Mouse (Mus musculus) embryo, embryonic 10.5 days (tissue): Measurements from ENCODE around the gene Cyp2g1.
"Not testable (repeated sequence)": the region's sequence is repeated elsewhere in the genome, so short reads cannot be mapped to it uniquely, and the experiment has no call there.

Experiments used
- DNase-seq: peaks from one replicate; pipeline ENCODE4 v3.0.0-alpha.2; 2015; ENCODE audit warnings: low spot score

Cyp2g1 gene

DNA sequence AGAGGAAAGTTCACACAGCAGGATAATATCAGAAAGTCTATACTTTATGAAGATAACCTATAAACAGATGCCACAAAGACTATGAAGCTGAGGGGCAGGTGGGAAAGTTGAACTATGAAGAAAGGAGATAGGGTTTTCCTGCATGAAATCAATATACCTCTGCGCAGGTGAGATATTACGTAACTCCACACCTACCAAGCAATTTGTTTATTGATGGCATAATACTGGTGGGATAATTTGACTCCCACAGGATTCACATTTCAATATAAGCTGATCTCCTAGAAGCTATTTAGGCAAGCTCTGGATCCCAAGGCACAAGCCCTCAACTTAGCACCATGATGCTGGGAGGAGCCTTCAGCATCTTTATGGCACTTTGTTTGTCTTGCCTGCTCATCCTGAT lies at the start of gene Cyp2g1:
Gene Cyp2g1 (plus strand): TSS at position 301 of the 400 bp plus-strand sequence.
- no peak for DNase-seq

DNA sequence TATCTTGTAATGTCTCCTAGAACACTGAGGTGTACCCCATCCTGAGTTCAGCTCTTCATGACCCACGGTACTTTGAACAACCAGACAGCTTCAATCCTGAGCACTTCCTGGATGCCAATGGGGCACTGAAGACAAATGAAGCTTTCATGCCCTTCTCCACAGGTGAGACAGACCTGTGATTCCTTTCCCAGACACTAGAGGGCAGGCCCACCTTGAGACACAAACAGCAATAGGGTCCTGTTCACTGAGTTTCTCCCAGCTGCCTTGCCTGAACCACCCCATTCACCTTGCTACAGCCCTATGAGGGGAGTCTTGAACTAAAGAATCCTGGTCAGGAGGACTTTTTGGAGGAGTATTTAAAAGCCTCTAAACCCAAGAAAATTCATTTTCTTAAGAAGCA lies 41.6 kb upstream of the Cyp2g1 start:
- DNase-seq: no peak

- no peak for DNase-seq
These were observed 38.7 kb upstream of the Cyp2g1 start for GRCm38 (mm10) chr7:26769881-26770470.

- no peak for DNase-seq
These were observed 35.7 kb upstream of the Cyp2g1 start for GRCm38 (mm10) chr7:26772866-26773586.

GRCm38 (mm10) chr7:26775866-26776265 lies 32.8 kb upstream of the Cyp2g1 start:
- DNase-seq: peak; percentile 35

GRCm38 (mm10) chr7:26777806-26778205 lies 30.9 kb upstream of the Cyp2g1 start:
- no peak for DNase-seq

DNA sequence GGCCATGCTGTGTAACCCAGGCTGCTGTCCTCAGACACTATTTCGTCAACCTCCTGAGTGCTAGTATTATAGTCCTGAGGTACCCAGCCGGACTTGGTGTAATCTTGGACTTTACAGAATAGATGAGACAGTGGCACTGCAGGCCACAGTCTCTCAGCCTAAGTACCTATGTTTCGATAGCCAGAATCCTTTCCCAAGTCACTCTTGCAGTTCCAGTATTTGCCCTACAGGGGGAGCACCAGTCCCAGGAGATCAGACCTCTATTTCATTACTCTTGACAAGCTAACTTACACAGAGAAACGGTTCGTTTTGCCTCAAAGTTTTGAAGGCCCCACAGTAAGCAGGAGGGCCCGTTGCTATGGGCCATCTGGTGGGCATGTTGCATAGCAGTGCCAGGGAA lies 30.2 kb upstream of the Cyp2g1 start:
- peak; percentile 77 for DNase-seq

- DNase-seq: no peak
These were observed 28.8 kb upstream of the Cyp2g1 start for GRCm38 (mm10) chr7:26779799-26780416.

DNA sequence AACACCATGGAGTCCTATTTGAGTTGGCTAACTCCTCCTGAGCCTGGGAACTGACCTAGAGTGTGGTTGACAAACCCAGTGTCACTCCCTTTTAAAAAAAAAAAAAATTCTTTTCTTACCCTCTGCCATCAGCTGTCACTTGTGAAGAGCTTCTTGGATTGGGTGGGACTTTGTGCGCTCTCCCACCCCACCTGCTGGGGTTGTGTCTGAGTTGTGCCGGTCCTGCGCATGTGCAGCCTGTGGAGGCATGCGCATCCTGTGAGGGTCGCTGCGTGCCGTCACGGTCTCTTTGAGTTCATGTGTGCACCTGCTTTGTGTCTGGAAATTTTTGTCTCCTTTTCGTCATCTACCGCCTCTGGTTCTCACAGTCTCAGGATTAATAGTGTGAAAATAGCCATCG lies 28.2 kb upstream of the Cyp2g1 start:
- DNase-seq: peak; percentile 53

DNA sequence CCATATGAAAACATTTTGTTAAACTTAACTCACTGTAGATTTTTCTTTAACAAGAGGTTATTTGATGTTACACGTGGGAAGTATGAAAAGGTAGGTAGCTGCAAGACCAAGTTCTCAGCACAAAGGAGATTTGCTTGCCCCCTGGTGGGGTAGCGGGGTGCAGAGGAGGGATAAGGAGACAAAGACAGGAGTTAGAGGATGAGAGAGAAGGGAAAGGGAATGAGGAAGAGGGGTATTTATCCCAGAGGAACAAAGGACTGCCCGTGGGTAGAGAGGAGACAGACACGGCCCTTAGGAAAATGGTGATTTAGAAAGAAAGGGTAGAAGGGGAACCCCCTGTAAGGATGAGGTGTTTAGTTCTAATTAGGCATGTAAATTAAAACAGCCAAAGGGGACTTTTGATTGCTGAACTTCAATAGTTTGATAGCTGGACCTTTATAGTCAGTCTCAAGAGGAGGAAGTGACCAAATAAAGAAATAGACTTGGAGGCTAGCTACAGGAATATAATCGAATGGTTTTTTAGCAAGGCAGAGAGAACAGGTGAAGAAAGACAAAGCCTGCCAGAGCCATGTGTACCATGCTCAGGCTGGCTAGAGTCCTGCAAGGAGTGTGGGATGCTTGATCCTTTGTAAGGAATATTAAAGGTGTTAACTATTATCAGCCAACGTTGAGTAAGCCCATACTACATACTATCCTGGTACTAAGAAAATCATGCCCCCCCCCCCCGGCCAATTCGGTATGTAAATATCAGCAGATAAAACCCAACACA lies 27.5 kb upstream of the Cyp2g1 start:
- peak; percentile 2 for DNase-seq

GRCm38 (mm10) chr7:26781767-26782131 lies 26.9 kb upstream of the Cyp2g1 start:
- DNase-seq: peak; percentile 13

DNA sequence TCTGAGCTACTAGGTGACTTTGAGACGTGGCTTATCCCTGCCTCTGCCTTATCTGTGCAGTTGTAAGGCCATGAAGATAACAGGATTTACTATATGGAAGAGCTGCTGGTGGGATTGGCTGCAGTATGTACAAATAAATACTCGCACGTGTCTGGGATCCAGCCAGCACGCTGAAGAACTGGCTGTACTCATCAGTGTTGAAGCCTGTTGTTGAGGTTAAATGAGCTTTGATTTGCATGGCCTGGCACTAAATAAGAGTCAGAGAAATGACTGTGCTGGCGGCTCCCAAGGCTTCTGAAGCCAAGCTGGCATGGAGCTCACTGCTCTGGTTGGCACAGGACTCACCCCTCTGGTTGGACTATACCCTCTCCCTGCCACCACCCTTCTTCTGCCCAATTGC lies 25.5 kb upstream of the Cyp2g1 start:
- DNase-seq: no peak

DNA sequence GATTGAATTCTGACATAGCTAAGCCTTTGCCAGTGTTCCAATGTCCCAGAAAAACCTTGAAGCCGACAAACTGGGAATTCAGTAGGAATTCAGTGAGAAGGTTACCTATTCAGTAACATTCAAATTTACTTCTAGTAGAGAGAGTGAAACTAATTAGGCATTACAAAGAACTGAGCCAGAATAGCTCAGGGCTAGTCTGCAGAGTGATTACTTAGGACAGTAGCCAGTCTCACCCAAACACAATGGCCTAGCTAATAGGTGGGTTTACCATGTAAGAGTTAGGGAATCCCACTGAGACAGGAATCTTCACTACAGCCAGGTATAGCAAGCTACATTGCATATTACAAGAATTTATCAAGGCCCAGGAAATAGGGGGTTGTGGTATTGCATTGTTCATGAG lies 22.7 kb upstream of the Cyp2g1 start:
- not testable (repeated sequence) for DNase-seq

GRCm38 (mm10) chr7:26789984-26790383 lies 18.7 kb upstream of the Cyp2g1 start:
- no peak for DNase-seq

DNA sequence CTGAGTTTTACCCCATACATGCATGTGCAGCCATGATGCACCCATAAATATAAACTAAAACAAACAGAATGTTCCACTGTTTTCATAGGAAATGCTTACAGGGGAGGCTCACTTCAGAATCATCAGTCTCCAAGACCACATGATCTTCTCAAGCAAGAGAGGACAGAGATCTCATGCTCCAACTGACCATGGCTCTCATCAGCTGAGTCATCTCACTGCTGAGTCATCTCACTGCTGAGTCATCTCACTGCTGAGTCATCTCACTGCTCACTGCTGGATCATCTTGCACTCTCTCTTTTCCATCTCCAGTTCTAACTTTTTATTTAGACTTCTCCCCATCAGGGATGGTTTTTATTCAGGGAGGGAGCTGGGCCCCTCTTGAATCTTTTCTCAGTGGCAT lies 8.6 kb upstream of the Cyp2g1 start:
- DNase-seq: no peak

DNA sequence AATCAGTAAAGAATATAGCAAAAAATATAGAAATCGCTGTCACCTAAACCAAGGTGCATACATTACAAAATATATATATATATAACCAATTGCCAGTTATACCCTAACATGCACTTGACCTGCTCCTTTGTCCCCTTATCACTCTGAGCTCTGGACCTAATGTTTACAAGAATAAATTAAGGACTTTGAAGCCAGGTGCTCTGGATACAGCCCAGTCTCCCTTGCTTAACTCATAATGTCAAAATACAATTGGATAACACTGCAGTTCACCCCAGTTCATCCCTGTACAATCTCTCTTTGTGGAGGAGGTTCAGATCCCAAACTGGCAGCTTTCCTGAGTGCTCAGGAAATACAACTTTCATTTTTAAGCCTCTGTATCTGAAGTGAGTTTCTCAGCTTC lies 7.7 kb upstream of the Cyp2g1 start:
- no peak for DNase-seq

DNA sequence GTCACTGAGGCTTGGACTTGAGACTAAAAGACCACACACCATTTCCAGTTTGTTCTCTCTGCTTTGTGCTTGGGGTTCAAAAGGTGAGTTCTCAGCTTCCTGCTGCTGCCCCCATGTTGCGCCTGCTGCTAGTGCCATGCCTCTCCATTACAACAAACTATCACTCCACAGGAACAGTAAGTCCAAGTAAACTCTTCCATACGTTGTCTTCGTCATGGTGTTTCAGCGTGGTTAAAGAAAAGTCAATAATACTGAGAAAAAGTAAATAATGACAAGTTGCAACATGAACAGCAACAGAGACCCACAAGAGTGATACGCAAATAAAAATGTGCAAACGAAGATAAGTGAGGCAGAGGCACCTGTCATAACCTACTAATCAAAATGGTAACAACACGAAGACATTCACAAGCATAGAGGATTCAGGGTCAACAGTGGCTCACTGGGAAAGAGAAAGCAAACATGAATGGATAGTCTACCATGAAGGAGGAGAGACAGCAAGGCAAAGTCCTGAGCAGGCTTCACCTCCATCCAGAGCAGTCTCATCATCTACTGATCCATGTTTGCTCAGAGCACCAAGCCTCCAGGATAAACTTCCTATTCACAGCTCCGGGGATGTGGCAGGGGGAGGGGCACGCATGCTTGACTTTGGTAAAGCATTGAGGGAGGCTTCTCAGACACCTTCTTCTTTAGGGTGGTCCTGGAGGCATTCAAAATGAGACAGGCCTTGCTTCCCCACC lies 23.0 kb downstream of the Cyp2g1 start:
- DNase-seq: not testable (repeated sequence)

DNA sequence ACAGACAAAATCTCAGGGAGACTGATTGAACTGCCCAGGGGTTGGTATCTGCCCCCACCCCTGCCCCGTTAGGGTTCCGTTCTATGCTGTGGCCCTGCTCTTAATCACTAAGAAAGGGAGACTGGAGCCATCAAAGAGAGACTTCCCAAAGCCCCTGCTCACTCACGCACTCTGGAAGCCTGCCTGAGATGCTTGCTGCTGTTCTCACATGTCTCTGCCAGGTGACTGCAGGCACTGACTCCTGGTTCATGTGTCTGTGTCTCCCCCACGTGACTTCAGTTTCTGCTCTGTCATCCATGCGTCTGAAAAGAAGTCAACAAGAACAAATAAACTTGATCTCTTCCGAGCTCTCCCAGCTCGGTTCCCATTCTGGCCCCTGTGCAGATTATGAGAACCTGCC lies 24.0 kb downstream of the Cyp2g1 start:
- DNase-seq: not testable (repeated sequence)

DNA sequence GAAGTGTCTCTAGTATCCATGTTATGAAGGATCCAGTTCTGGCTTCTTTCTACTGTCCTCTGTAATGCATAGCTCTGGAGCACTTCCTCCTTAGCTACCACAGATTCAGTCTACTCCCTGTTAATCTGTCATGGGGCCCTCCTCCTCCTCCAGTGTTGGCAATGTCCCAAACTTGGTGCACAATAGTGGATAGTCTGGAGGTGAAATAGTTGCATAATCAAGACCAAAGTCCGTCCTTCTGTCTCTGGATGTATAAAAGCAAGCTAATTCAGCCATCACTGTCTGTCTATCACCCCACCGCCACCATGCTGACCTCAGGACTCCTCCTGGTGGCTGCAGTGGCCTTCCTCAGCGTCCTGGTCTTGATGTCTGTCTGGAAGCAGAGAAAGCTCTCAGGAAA lies 26.4 kb downstream of the Cyp2g1 start, which contains the start of gene Cyp2a5:
Gene Cyp2a5 (plus strand): TSS at position 247 of the 400 bp plus-strand sequence.
- DNase-seq: not testable (repeated sequence)

DNA sequence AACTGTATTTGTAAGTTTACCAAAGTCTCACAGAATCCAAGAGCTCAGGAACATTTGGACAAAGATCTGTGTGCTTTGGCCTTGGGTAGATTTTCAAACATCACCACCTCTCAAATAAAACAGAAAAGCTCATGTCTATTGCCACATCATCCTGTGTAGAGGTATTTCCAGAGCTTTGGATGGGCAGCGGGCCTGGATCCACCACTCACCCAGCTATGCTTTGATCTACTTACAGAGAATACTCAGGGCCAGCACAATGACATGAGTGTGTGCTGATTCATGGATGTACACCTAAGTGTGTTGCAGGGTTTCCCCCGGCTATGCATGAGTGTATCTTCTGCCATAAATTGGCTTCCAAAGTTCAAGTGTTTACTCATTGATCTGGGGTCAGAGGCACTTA lies 34.7 kb downstream of the Cyp2g1 start:
- not testable (repeated sequence) for DNase-seq

DNA sequence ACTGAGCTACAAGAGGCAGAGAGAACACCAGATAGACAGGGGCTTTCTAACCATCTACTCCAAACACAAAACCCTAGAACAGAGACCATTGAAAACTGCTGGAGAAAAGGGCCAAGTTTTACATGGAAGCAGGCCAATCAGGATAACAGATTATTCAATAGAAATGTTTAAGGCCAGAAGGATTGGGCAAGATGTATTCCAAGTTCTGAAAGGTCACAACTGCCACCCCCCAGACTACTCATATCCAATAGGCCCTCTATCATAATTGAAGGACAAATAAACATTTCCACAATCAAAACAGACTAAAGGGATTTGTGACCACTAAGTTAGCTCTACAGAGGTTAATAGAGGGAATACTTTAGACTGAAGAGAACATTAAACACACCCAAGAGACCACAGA lies 41.4 kb downstream of the Cyp2g1 start:
- not testable (repeated sequence) for DNase-seq
